12 mouse cellular contexts compared by ENCODE assay signal in the genomic region with DNA sequence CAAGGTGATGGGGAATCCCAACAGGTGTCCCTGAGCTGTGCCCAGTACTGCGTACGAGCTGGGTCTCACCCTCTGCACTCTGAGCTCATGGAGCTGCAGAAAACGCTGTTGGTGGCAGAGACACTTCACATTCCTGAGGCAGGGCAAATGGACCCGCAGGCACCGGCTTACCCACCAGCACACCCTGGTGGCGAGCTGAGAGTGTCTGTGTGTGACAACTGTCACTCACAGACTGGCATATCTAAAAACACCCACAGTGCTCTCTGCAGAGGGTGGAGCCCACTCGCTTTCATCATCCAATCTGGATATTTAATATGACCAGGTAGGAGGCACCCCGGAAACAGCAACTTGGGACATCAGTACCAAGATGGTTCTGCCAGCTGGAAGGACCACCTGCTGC. TPM values are rescaled to one million over a fixed set of nuclear protein-coding genes. Genes with fewer than 3 reads are reported as not detected.
DNase-seq lines count a peak whose midpoint lies in the region; ATAC-seq lines count a peak whose summit lies in the region.
"Had no signal": no experiment of that assay in that cellular context is flagged by ENCODE, and none has a peak within 500 bp of the region (broad histone marks: within the 10 kb centered on the region; RNA-seq: fewer than 3 reads in every experiment).

No protein-coding gene starts in this region.

- H3K9ac ChIP-seq in lung, embryonic 16.5 days (ENCODE audit: low read length), result no peak overlapping the region
- H3K9ac ChIP-seq: embryonic facial prominence, embryonic 12.5 days had no signal

- H3K27me3 ChIP-seq in lung, embryonic 16.5 days (ENCODE audit: control insufficient read depth, insufficient read depth, low read depth, low read length), result no peaks in the 10 kb centered on the region
- H3K27me3 ChIP-seq: embryonic facial prominence, embryonic 12.5 days had no signal

- WGBS in lung, embryonic 16.5 days, result 63% methylated on average over 8 of the region's 8 CpGs

- no peak overlapping the region for H3K4me2 ChIP-seq in lung, embryonic 16.5 days (ENCODE audit: low read depth, low read length)
- H3K4me2 ChIP-seq: embryonic facial prominence, embryonic 12.5 days had no signal

- peaks cover 14% of the 10 kb centered on the region for H3K4me1 ChIP-seq in lung, embryonic 16.5 days (replicated peaks; ENCODE audit: control insufficient read depth, insufficient read depth, low read length)
- H3K4me1 ChIP-seq: embryonic facial prominence, embryonic 12.5 days had no signal

- peaks cover 36% of the 10 kb centered on the region for H3K36me3 ChIP-seq in lung, embryonic 16.5 days (ENCODE audit: control insufficient read depth, insufficient read depth, low read length)

- H3K27ac ChIP-seq in lung, embryonic 16.5 days (ENCODE audit: low read length), result no peak overlapping the region
- H3K27ac ChIP-seq: embryonic facial prominence, embryonic 12.5 days had no signal

- 0 out of 2 replicates have a peak, but pooled peaks have one; percentile 34 for ATAC-seq in lung, embryonic 16.5 days (ENCODE audit: low read depth)
- ATAC-seq: inflammation-experienced regulatory T-cells, adult 6 months had no signal

- DNase-seq in kidney, adult 18-20 months, result peak; percentile 18
- DNase-seq in kidney, adult 8-10 months, result no peak
- DNase-seq in lung, postnatal 14 days, result no peak
- peak; percentile 26 for DNase-seq in R1 (ENCODE audit: low read depth, low spot score)
- DNase-seq in lung, postnatal 36 days, result peak; percentile 20
- DNase-seq in embryo, embryonic 11 days, result no peak
- no peak for DNase-seq in natural killer cell, adult 2 months (ENCODE audit: low spot score in 2 of 2)
- DNase-seq: thymus, postnatal 25 days had no signal

- H3K4me3 ChIP-seq in lung, embryonic 16.5 days (ENCODE audit: low read length), result no peak overlapping the region
- H3K4me3 ChIP-seq: embryonic facial prominence, embryonic 12.5 days had no signal

- no peaks in the 10 kb centered on the region for H3K9me3 ChIP-seq in lung, embryonic 16.5 days (ENCODE audit: control insufficient read depth, low read length)
- H3K9me3 ChIP-seq: embryonic facial prominence, embryonic 12.5 days had no signal

RNA-seq across cellular contexts. Expression of a gene that starts 7.9 kb away (rescaled TPM):
- polyA plus RNA-seq in lung, embryonic 16.5 days (2015; fragmentation: Nextera tagmentation; extraction: Ambion mirVana), result 0.05 TPM in 1 of 2 replicates, not detected in the other
- polyA plus RNA-seq: heart, embryonic 14.5 days; inflammation-experienced regulatory T-cells, adult 6 months had no signal

RNA-seq across cellular contexts. Expression of a gene that starts 13.9 kb away (rescaled TPM):
- polyA plus RNA-seq in lung, embryonic 16.5 days (2015; fragmentation: Nextera tagmentation; extraction: Ambion mirVana), result 32.3 and 33.0 TPM in 2 replicates

RNA-seq across cellular contexts. Expression of a gene that starts 27.8 kb away (rescaled TPM):
- 72.7 and 79.2 TPM in 2 replicates for polyA plus RNA-seq in lung, embryonic 16.5 days (2015; fragmentation: Nextera tagmentation; extraction: Ambion mirVana)

RNA-seq across cellular contexts. Expression of a gene that starts 31.5 kb away (rescaled TPM):
- 0.92 and 1.2 TPM in 2 replicates for polyA plus RNA-seq in lung, embryonic 16.5 days (2015; fragmentation: Nextera tagmentation; extraction: Ambion mirVana)

RNA-seq across cellular contexts. Expression of a gene that starts 55.8 kb away (rescaled TPM):
- polyA plus RNA-seq in lung, embryonic 16.5 days (2015; fragmentation: Nextera tagmentation; extraction: Ambion mirVana), result 0.04 TPM in 1 of 2 replicates, not detected in the other
- polyA plus RNA-seq: inflammation-experienced regulatory T-cells, adult 6 months had no signal

Comparison
In these comparisons a context has a peak if more than half of its experiments do, and no peak if none do; other contexts are left out.
1. DNase-seq: peak in kidney, adult 18-20 months (single experiment), R1 (single experiment) and lung, postnatal 36 days (single experiment); none in kidney, adult 8-10 months (0 of 2), lung, postnatal 14 days (single experiment), embryo, embryonic 11 days (single experiment) and natural killer cell, adult 2 months (0 of 2).